Mouse (Mus musculus) heart, postnatal 0 days (tissue): ENCODE data around the gene Sh3d21.

Experiments used
- CTCF ChIP-seq: IDR thresholded peaks from 2 replicates; pipeline ENCODE4 v1.5.1; 2016; ENCODE audit warnings: antibody characterized with exemption, control low read depth, low read depth
- EP300 ChIP-seq: IDR thresholded peaks from 2 replicates; pipeline ENCODE4 v1.6.1; 2016; ENCODE audit warnings: antibody characterized with exemption, low read depth

DNA sequence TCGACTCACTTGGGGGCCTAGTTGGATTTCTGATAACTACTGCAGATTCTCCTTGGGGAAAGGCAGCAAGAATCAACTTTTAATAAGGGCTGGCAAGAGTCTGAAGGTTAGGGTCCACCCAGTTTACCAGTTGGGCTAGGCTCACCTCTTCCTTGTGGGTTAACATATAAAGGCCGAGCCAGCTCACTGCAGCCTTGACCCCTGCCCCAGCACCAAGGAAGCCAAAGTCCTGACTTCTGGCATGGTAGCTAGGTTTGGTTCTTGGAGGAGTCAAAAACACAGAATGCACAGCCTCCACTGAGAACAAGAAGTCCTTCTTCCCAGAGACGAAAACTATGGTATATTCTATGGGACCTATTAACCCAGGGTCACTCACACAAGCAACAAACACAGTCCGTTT is 394 bp upstream of the Sh3d21 start:
- TF ChIP-seq CTCF (no peak), EP300 (no peak)
